Mouse (Mus musculus) liver, adult 2 months (tissue): ENCODE results near the gene Pcnx2. TPM values are rescaled to one million over a fixed set of nuclear protein-coding genes. Genes with fewer than 3 reads are reported as not detected.

Experiments used
- DNase-seq: peaks from one replicate; pipeline ENCODE4 v3.0.0-alpha.2; 2011; ENCODE audit warnings: low read depth, low spot score; ENCODE audit errors: extremely low read depth
- H3K27ac ChIP-seq: fragments of 200-500 bp; replicated peaks from 2 replicates; pipeline ENCODE4 v1.5.1; 2012; ENCODE audit warnings: low read depth, mild to moderate bottlenecking, control low read depth, inconsistent platforms, low read length; ENCODE audit not compliant: insufficient read depth
- H3K27me3 ChIP-seq: fragments of 200-500 bp; 2 replicates; pipeline ENCODE4 v1.6.1; 2012; ENCODE audit warnings: mild to moderate bottlenecking, moderate library complexity, low read length, inconsistent platforms; ENCODE audit not compliant: control insufficient read depth, insufficient read depth
- H3K36me3 ChIP-seq: fragments of 200-500 bp; 2 replicates; pipeline ENCODE4 v1.6.1; 2012; ENCODE audit warnings: low read length, inconsistent platforms; ENCODE audit not compliant: control insufficient read depth, insufficient read depth
- H3K4me1 ChIP-seq: fragments of 200-500 bp; 2 replicates; pipeline ENCODE4 v1.6.1; 2011; ENCODE audit warnings: low read length; ENCODE audit not compliant: control insufficient read depth, insufficient read depth
- H3K4me3 ChIP-seq: fragments of 200-500 bp; 2 replicates; pipeline ENCODE4 v1.5.1; 2011; ENCODE audit warnings: low read depth, mild to moderate bottlenecking, control low read depth, low read length, moderate library complexity; ENCODE audit not compliant: insufficient read depth
- H3K79me2 ChIP-seq: fragments of 200-500 bp; 2 replicates; pipeline ENCODE4 v1.6.1; 2012; ENCODE audit warnings: inconsistent platforms, mild to moderate bottlenecking, low read length, moderate library complexity; ENCODE audit not compliant: control insufficient read depth, insufficient read depth
- H3K9ac ChIP-seq: fragments of 200-500 bp; 2 replicates; pipeline ENCODE4 v1.6.1; 2012; ENCODE audit warnings: low read depth, mild to moderate bottlenecking, control low read depth, inconsistent platforms, low read length
- CTCF ChIP-seq: fragments of 200-500 bp; IDR thresholded peaks from 2 replicates; pipeline ENCODE4 v1.5.1; 2011; ENCODE audit warnings: low read depth, low read length, control low read depth
- POLR2A ChIP-seq: fragments of 200-500 bp; IDR thresholded peaks from 2 replicates; pipeline ENCODE4 v1.6.1; 2011; ENCODE audit warnings: low read length, control low read depth; ENCODE audit not compliant: insufficient read depth; ENCODE audit errors: extremely low read depth
- WGBS: fragments of 180-500 bp; shearing (Covaris S2); methylation state at CpG from one replicate; pipeline ENCODE4 v1.1.7; 2018; 5-methylcytosine and 5-hydroxymethylcytosine counted together
- polyA plus RNA-seq: library from polyadenylated mRNA; depleted of rRNA; stranded (reverse); fragments of >200 nt; gene quantifications from 2 replicates; pipeline ENCODE4 v1.2.3, GENCODE M21; 2012
- total RNA-seq: library from RNA; depleted of rRNA; stranded (reverse); fragments of >200 nt; gene quantifications from 2 replicates; pipeline ENCODE4 v1.2.3, GENCODE M21; 2014

The Pcnx2 gene
- total and polyA plus RNA-seq, 2 experiments = 0.05 TPM; not detected in 1

- Histone ChIP-seq H3K4me3 (no peak overlapping the region), H3K36me3 (no peaks in the 10 kb centered on the region), H3K27ac (no peak overlapping the region), H3K9ac (no peak overlapping the region), H3K4me1 (no peaks in the 10 kb centered on the region), H3K27me3 (no peaks in the 10 kb centered on the region), H3K79me2 (no peaks in the 10 kb centered on the region)
- TF ChIP-seq POLR2A (no peak), CTCF (no peak)
- WGBS = 85% methylated on average over 2 of the region's 2 CpGs
- DNase-seq = no peak
These were observed 102.8 kb downstream of the Pcnx2 start for GRCm38 (mm10) chr8:125795341-125795740.

- H3K79me2 ChIP-seq = no peaks in the 10 kb centered on the region
- no peak overlapping the region for H3K9ac ChIP-seq
- no peaks in the 10 kb centered on the region for H3K36me3 ChIP-seq
- no peaks in the 10 kb centered on the region for H3K4me1 ChIP-seq
- no peak overlapping the region for H3K27ac ChIP-seq
- TF ChIP-seq CTCF (no peak), POLR2A (no peak)
- 73% methylated on average over 9 of the region's 9 CpGs for WGBS
- DNase-seq = no peak
- no peak overlapping the region for H3K4me3 ChIP-seq
- no peaks in the 10 kb centered on the region for H3K27me3 ChIP-seq
These were observed 105.2 kb downstream of the Pcnx2 start for GRCm38 (mm10) chr8:125792816-125793455.

GRCm38 (mm10) chr8:125786886-125787285 is 111.2 kb downstream of the Pcnx2 start:
- Histone ChIP-seq H3K27ac (no peak overlapping the region), H3K9ac (no peak overlapping the region), H3K4me1 (no peaks in the 10 kb centered on the region), H3K4me3 (no peak overlapping the region), H3K27me3 (no peaks in the 10 kb centered on the region), H3K36me3 (no peaks in the 10 kb centered on the region), H3K79me2 (no peaks in the 10 kb centered on the region)
- DNase-seq = no peak
- TF ChIP-seq POLR2A = no peak
- no peak for TF ChIP-seq CTCF
- 45% methylated on average over 7 of the region's 7 CpGs for WGBS

- DNase-seq = peak; percentile 13
- 63% methylated on average over 3 of the region's 3 CpGs for WGBS
- Histone ChIP-seq H3K4me3 (no peak overlapping the region), H3K79me2 (no peaks in the 10 kb centered on the region), H3K4me1 (no peaks in the 10 kb centered on the region), H3K27ac (no peak overlapping the region), H3K9ac (no peak overlapping the region), H3K36me3 (no peaks in the 10 kb centered on the region), H3K27me3 (no peaks in the 10 kb centered on the region)
- TF ChIP-seq POLR2A (no peak), CTCF (no peak)
These were observed 116.0 kb downstream of the Pcnx2 start for GRCm38 (mm10) chr8:125782161-125782560.

GRCm38 (mm10) chr8:125779656-125780055 is 118.5 kb downstream of the Pcnx2 start:
- no peak for TF ChIP-seq CTCF
- TF ChIP-seq POLR2A = no peak
- no peak overlapping the region for H3K4me3 ChIP-seq

GRCm38 (mm10) chr8:125778919-125779318 is 119.2 kb downstream of the Pcnx2 start:
- Histone ChIP-seq H3K9ac (no peak overlapping the region), H3K79me2 (no peaks in the 10 kb centered on the region), H3K27ac (no peak overlapping the region), H3K36me3 (no peaks in the 10 kb centered on the region), H3K4me1 (no peaks in the 10 kb centered on the region), H3K27me3 (no peaks in the 10 kb centered on the region), H3K4me3 (no peak overlapping the region)
- WGBS = 95% methylated on average over 5 of the region's 5 CpGs
- TF ChIP-seq CTCF (no peak), POLR2A (no peak)
- DNase-seq = peak; percentile 1

More at GRCm38 (mm10) chr8:125779656-125780055, 118.5 kb downstream of the Pcnx2 start:
- Histone ChIP-seq H3K27ac (no peak overlapping the region), H3K4me1 (no peaks in the 10 kb centered on the region), H3K27me3 (no peaks in the 10 kb centered on the region), H3K36me3 (no peaks in the 10 kb centered on the region), H3K9ac (no peak overlapping the region), H3K79me2 (no peaks in the 10 kb centered on the region)
- WGBS = 78% methylated on average over 8 of the region's 8 CpGs
- DNase-seq = no peak
